Mouse (Mus musculus) lung, embryonic 14.5 days (tissue): Measurements from ENCODE around the gene Snta1. TPM values are rescaled to one million over a fixed set of nuclear protein-coding genes. Genes with fewer than 3 reads are reported as not detected.
A peak's percentile ranks its signal among the peaks of the same experiment; 100 is the strongest.
"Not testable (repeated sequence)": the region's sequence is repeated elsewhere in the genome, so short reads cannot be mapped to it uniquely, and the experiment has no call there.

Experiments used
- ATAC-seq: fragments of 200-750 bp; cut with Nextera tagmentation; 2 replicates; pipeline ENCODE4 v1.8.0; 2017; ENCODE audit warnings: mild to moderate bottlenecking, moderate TSS enrichment, moderate library complexity; ENCODE audit not compliant: insufficient read depth
- DNase-seq: peaks from one replicate; pipeline ENCODE4 v3.0.0-alpha.2; 2015
- H3K27ac ChIP-seq: fragments of 300-500 bp; sonication (generic); 2 replicates; pipeline ENCODE4 v1.5.1; 2014; ENCODE audit warnings: low read depth, mild to moderate bottlenecking, moderate library complexity
- H3K27me3 ChIP-seq: fragments of 300-500 bp; sonication (generic); 2 replicates; pipeline ENCODE4 v1.6.1; 2014; ENCODE audit warnings: low read length, control low read depth; ENCODE audit not compliant: insufficient read depth
- H3K36me3 ChIP-seq: fragments of 300-500 bp; sonication (generic); 2 replicates; pipeline ENCODE4 v1.6.1; 2014; ENCODE audit warnings: control low read depth; ENCODE audit not compliant: insufficient read depth
- H3K4me1 ChIP-seq: fragments of 300-500 bp; sonication (generic); 2 replicates; pipeline ENCODE4 v1.6.1; 2014; ENCODE audit warnings: antibody characterized with exemption, control low read depth; ENCODE audit not compliant: insufficient read depth
- H3K4me2 ChIP-seq: fragments of 300-500 bp; sonication (generic); 2 replicates; pipeline ENCODE4 v1.6.1; 2014; ENCODE audit warnings: mild to moderate bottlenecking
- H3K4me3 ChIP-seq: fragments of 300-500 bp; sonication (generic); 2 replicates; pipeline ENCODE4 v1.5.1; 2014; ENCODE audit warnings: low read depth, low read length
- H3K9ac ChIP-seq: fragments of 300-500 bp; sonication (generic); 2 replicates; pipeline ENCODE4 v1.6.1; 2014
- H3K9me3 ChIP-seq: fragments of 300-500 bp; sonication (generic); 2 replicates; pipeline ENCODE4 v1.6.1; 2016; ENCODE audit warnings: low read depth, low read length, control low read depth
- CTCF ChIP-seq: IDR thresholded peaks from 2 replicates; pipeline ENCODE4 v1.5.1; 2016; ENCODE audit warnings: antibody characterized with exemption, low read depth
- WGBS: fragments of 180-500 bp; shearing (Covaris S2); extraction: QIAGEN DNeasy Blood & Tissue Kit; methylation state at CpG from one replicate; pipeline ENCODE4 v1.1.7; 2014; 5-methylcytosine and 5-hydroxymethylcytosine counted together
- polyA plus RNA-seq: library from polyadenylated mRNA; unstranded; fragments of >200 nt; fragmentation: Nextera tagmentation; extraction: Ambion mirVana; gene quantifications from 2 replicates; pipeline ENCODE4 v1.2.1, GENCODE M21; 2014

The Snta1 gene
- polyA plus RNA-seq, 1 experiment from 2014 or later = 3.8 TPM

DNA sequence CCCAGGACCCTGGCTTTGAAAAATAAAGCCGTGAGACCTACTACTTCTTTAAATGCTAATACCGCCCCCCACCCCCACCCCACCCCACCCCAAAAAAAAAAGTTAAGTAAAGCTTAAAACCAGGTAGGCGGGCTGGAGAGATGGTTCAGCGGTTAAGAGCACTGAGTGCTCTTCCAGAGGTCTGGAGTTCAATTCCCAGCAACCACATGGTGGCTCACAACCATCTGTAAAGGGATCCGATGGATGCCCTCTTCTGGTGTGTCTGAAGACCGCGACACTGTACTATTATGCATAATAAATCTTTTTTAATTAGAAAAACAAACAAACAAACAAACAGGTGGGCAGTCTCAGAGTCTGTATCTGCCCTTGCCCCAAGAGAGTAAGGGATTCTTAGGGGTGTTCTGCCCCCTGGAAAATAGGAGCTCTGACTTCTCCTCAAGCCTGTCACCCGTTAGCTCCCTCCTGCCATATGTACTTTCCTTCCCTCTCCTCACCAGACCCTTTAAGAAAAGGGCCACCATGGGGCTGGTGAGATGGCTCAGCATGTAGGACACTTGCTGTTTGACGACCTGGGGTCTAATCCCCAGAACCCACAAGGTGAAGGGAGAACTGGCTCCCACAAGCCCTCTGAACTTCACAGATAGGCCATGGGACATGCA is 34.9 kb downstream of the Snta1 start, which contains the start of gene Cdk5rap1:
TSS of gene Cdk5rap1 (minus strand) at position 169 of the 659 bp plus-strand sequence.
- Histone ChIP-seq H3K4me1 (no peaks in the 10 kb centered on the region), H3K9me3 (no peaks in the 10 kb centered on the region), H3K4me3 (peak within 1 kb of the TSS; percentile 86), H3K9ac (peak within 1 kb of the TSS; percentile 95), H3K36me3 (peaks cover 9% of the 10 kb centered on the region), H3K27ac (peak within 1 kb of the TSS; percentile 92), H3K27me3 (no peaks in the 10 kb centered on the region), H3K4me2 (peak within 1 kb of the TSS; percentile 78)
- WGBS = 8% methylated on average over 9 of the region's 9 CpGs
- no peak for DNase-seq
- TF ChIP-seq CTCF = no peak
- ATAC-seq = peak; percentile 35; the same call in 1 of the 2 replicates

- H3K4me2 ChIP-seq = peak overlapping the region; percentile 78
- H3K4me1 ChIP-seq = no peaks in the 10 kb centered on the region
- peak overlapping the region; percentile 86 for H3K4me3 ChIP-seq
- H3K9ac ChIP-seq = peak overlapping the region; percentile 95
- no peaks in the 10 kb centered on the region for H3K9me3 ChIP-seq
- under 1% methylated on average over 42 of the region's 42 CpGs for WGBS
- peaks cover 16% of the 10 kb centered on the region for H3K36me3 ChIP-seq
- DNase-seq = peak; percentile 96
- H3K27ac ChIP-seq = peak overlapping the region; percentile 92
- peak; percentile 94 for ATAC-seq
- H3K27me3 ChIP-seq = no peaks in the 10 kb centered on the region
- TF ChIP-seq CTCF = peak; percentile 30
These were observed 35.6 kb downstream of the Snta1 start for GRCm38 (mm10) chr2:154372151-154372829.

DNA sequence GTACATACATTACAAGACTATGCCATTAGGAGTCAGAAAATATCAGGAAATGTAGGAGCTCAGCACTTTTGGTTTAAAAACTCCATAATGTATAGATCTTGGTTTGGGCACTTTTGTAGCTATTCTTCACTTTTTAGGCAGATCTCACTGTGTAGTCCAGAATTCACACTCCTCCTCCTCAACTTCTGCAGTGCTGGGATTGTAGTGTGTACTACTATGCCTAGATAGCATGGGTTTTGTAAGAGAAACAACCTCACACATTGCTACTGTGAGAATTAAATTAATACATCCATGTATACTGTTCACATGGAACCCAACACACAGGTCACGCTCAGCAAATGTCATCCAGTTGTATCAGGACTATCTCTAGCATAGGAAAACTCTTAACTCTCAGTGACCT is 40.4 kb downstream of the Snta1 start:
- Histone ChIP-seq H3K4me1 (no peaks in the 10 kb centered on the region), H3K27ac (no peak overlapping the region), H3K9ac (no peak overlapping the region), H3K36me3 (peaks cover 52% of the 10 kb centered on the region), H3K4me3 (no peak overlapping the region), H3K9me3 (no peaks in the 10 kb centered on the region), H3K27me3 (no peaks in the 10 kb centered on the region), H3K4me2 (no peak overlapping the region)
- TF ChIP-seq CTCF = no peak
- ATAC-seq (no peak), DNase-seq (no peak)
- WGBS = 91% methylated on average over 1 of the region's 1 CpGs

- peaks cover 16% of the 10 kb centered on the region for H3K36me3 ChIP-seq
- ATAC-seq (peak; percentile 58; the same call in 1 of the 2 replicates), DNase-seq (peak; percentile 14)
- 0 out of 2 replicates have a peak overlapping the region, but pooled peaks have one; percentile 41 for H3K9ac ChIP-seq
- 73% methylated on average over 15 of the region's 19 CpGs for WGBS
- not testable (repeated sequence) for H3K27me3 ChIP-seq, H3K4me1 ChIP-seq, H3K9me3 ChIP-seq
- H3K27ac ChIP-seq = 0 out of 2 replicates have a peak overlapping the region, but pooled peaks have one; percentile 54
- peak overlapping the region; percentile 30 for H3K4me3 ChIP-seq
- peak overlapping the region; percentile 48 for H3K4me2 ChIP-seq
These were observed 53.9 kb downstream of the Snta1 start for GRCm38 (mm10) chr2:154354000-154354425.

DNA sequence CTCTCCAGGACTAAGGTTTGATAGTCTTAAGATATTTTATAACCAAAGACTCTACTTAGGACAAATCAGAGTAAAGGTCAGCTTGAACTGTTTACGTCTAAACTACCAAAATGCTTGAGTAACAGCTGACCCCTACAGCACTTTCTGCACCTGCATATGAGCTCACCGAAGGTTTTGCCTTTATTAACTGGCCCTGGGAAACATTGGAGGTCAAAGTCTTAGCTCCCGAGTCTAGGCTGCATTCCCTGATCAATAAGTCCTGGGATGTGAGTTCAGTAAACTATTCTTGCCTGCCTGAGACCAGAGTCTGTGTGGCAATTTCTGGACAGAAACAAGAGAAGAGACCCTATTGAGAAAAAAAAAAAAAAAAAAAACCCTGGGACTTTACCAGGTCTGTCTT is 59.7 kb downstream of the Snta1 start:
- H3K9me3 ChIP-seq = no peaks in the 10 kb centered on the region
- WGBS = 83% methylated on average over 3 of the region's 3 CpGs
- ATAC-seq = no peak
- H3K27ac ChIP-seq = no peak overlapping the region
- peaks cover 33% of the 10 kb centered on the region for H3K36me3 ChIP-seq
- no peak overlapping the region for H3K4me3 ChIP-seq
- H3K4me2 ChIP-seq = no peak overlapping the region
- no peaks in the 10 kb centered on the region for H3K4me1 ChIP-seq
- H3K9ac ChIP-seq = no peak overlapping the region
- TF ChIP-seq CTCF = no peak
- no peak for DNase-seq
- no peaks in the 10 kb centered on the region for H3K27me3 ChIP-seq

DNA sequence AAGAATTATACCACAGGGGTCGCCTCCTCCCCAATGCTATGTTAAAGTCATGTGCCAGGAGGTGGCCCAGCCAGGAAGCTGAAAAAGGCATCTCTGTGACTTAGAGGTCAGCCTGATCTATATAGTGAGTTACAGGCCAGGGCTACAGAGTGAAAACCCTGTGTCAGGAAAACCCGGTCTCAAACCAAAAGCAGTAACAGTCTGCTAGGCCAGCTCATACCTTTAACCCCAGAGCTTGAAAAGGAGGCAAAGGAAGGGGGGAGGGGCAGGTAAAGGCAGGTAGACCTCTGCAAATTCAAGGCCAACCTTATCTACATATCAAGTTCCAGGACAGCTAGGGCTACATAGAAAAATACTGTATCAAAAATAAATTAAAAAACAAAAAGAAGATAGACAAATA is 68.5 kb downstream of the Snta1 start:
- DNase-seq (no peak), ATAC-seq (no peak)
- Histone ChIP-seq H3K9me3 (no peaks in the 10 kb centered on the region), H3K9ac (no peak overlapping the region), H3K36me3 (peaks cover 30% of the 10 kb centered on the region), H3K4me2 (no peak overlapping the region), H3K4me1 (no peaks in the 10 kb centered on the region), H3K27ac (no peak overlapping the region), H3K4me3 (no peak overlapping the region), H3K27me3 (no peaks in the 10 kb centered on the region)
- 60% methylated on average over 2 of the region's 2 CpGs for WGBS
- no peak for TF ChIP-seq CTCF

GRCm38 (mm10) chr2:154338161-154338560 is 69.7 kb downstream of the Snta1 start:
- 79% methylated on average over 1 of the region's 1 CpGs for WGBS
- Histone ChIP-seq H3K27me3 (no peaks in the 10 kb centered on the region), H3K4me1 (no peaks in the 10 kb centered on the region), H3K27ac (no peak overlapping the region), H3K36me3 (peaks cover 25% of the 10 kb centered on the region), H3K4me3 (no peak overlapping the region), H3K9me3 (no peaks in the 10 kb centered on the region), H3K4me2 (no peak overlapping the region), H3K9ac (no peak overlapping the region)
- DNase-seq = no peak
- no peak for ATAC-seq
- no peak for TF ChIP-seq CTCF
